Mouse (Mus musculus) G1E (cell line): ENCODE measurements around the gene Rsbn1l.

Experiments used
- CTCF ChIP-seq: IDR thresholded peaks from 2 replicates; pipeline ENCODE4 v1.5.1; 2012; ENCODE audit warnings: low read depth, low read length, inconsistent platforms, mixed read lengths
- GATA1 ChIP-seq: IDR thresholded peaks from 2 replicates; pipeline ENCODE4 v1.6.1; 2012; ENCODE audit warnings: borderline replicate concordance, low read length, inconsistent platforms, mixed read lengths
- GATA2 ChIP-seq: IDR thresholded peaks from 2 replicates; pipeline ENCODE4 v1.6.1; 2012; ENCODE audit warnings: low read depth, low read length, inconsistent platforms, borderline replicate concordance
- TAL1 ChIP-seq: conservative IDR thresholded peaks from 2 replicates; pipeline ENCODE4 v1.6.1; 2012; ENCODE audit warnings: low read depth, low read length, inconsistent platforms, mixed read lengths

GRCm38 (mm10) chr5:20906191-20906590 lies 50.0 kb downstream of the Rsbn1l start:
- TF ChIP-seq TAL1 (no peak), CTCF (no peak), GATA1 (no peak), GATA2 (no peak)
